Mouse (Mus musculus): ENCODE measurements around the gene Olfr96.

The Olfr96 gene

GRCm38 (mm10) chr17:37275626-37276248 is 55.8 kb downstream of the Olfr96 start:
- no peak for DNase-seq

Data from thymus, adult 18-20 months (tissue).